Mouse (Mus musculus) retina, postnatal 7 days (tissue): Measurements from ENCODE around the gene Tprg.

Source experiments
- DNase-seq: peaks from one replicate; pipeline ENCODE4 v3.0.0-alpha.2; 2012; ENCODE audit warnings: low read depth, low spot score

The Tprg gene

DNA sequence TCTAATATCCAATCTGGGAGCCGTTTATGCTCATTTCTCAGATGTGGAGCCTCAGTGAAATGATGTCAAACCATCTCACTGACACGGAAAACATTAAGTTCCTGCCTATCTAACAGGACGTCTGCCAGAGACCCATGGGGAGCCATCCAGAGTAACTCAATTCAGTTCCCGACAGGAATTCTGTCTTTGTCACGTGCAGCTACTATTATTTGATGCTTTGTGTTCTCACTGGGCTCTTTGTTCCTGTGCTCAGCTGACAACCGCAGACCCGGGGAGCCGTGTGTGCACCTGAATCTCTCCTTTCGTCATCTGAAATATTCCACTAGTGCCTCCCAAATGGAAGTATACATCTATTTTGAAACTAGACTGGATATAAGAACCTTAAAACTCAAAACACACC lies 138.3 kb downstream of the Tprg start:
- DNase-seq: no peak

DNA sequence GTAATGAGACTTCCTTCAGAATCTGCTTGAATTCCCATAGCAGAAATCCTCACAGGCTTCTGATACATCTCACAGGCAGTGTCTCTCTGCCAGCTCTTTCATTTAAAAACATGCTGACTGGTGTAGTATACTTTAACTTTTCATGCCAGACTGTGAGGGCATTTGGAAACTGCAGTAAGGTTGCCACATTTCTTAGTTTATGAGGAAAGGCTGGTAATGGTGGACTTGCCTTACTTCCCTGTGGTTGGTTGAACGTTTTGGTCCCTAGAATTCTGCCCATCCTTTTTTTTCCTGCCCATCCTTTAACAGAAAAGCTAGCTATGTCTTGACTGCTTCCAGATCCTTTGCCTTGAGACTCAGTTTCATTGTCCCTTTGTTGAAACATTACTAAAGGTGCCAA lies 138.8 kb downstream of the Tprg start:
- no peak for DNase-seq

DNA sequence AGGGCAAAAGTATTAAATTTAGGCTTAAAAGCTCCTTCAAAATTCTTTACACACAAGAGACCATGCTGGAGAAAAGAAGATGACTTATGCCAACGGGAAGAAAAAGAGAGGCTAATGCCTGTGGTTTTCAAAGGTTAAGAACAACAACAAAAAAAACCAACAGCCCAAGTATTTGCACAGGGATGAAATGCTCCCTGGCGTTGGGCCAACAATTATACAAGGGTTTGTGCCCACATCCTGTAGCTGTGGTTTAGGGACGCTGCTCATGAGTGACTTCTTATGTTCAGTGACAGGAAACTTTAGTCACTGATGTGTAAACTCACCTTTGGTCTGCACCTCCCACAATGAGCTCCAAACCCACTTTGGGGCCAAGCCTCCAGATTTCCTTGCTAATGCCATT lies 139.6 kb downstream of the Tprg start:
- no peak for DNase-seq

DNA sequence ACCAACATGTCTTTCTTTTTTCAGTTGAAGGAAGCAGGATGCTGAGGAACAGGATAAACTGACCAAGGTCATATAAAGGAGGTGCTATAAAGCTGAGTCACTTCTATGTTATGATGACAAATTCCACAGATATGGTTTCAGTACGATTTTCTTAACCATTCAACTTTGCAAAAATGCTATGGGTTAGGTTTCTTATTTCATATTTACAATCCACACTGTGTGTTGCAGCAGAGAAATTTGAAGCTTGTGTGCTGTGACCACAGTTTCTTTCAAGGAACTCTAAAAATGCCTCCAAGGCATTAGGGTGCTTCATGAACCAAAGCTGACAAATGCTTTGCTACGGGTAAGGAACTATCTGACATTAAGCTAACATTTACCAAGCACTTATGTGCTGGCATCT lies 153.4 kb downstream of the Tprg start:
- no peak for DNase-seq

DNA sequence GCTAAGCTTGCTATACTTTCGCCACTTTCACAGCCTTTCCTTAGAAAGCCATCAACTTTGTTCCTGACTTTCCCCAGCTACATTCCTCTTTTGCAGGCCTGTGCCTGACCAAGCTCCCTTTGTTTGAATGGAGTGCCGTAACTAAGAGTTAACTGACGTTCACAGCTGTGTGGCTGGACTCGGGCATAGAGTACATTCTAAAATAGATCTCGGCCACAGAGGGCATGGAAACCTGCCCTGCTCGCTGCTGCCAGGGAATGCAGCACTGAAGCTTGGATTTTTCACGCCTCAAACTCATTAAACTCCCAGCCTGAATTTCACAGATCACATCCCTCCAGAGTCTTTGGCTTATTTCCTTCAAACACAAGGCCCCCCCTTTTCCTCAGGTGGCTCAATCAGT lies 159.0 kb downstream of the Tprg start:
- DNase-seq: no peak

DNA sequence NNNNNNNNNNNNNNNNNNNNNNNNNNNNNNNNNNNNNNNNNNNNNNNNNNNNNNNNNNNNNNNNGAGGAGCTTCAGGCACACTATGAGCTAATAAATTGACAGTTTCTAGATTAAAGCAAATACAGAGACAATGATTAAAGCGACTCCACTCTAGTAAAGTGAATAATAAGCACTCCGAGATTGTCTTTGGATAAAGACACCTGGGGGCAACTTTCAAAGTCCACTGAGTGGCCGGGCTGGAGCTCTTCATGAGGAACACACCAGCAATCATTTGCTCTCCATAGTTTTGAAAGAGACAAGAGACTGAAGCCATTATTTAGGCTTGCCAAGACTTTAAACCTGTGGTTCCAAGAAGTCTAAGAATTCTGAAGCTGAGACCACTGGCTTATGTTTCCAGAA lies 164.9 kb downstream of the Tprg start:
- no peak for DNase-seq

DNA sequence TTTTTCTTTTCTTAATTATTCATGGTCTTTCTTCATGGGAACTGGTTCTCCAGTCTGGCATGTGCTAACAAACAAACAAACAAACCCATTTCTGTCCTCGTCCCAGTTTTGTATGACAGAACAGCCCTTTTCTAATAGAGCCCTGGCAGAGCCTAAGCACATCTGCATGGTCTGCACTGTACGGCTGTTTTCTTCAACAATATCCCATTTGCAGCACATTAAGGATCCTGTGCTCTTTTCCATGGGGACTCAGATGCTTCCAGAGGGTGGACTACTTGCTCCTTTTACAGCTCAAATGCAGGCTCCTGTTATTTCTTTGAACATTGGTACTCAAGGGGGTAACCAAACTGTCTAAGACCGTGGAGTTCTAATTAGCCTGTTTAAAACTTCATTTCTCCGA lies 178.1 kb downstream of the Tprg start:
- DNase-seq: no peak

DNA sequence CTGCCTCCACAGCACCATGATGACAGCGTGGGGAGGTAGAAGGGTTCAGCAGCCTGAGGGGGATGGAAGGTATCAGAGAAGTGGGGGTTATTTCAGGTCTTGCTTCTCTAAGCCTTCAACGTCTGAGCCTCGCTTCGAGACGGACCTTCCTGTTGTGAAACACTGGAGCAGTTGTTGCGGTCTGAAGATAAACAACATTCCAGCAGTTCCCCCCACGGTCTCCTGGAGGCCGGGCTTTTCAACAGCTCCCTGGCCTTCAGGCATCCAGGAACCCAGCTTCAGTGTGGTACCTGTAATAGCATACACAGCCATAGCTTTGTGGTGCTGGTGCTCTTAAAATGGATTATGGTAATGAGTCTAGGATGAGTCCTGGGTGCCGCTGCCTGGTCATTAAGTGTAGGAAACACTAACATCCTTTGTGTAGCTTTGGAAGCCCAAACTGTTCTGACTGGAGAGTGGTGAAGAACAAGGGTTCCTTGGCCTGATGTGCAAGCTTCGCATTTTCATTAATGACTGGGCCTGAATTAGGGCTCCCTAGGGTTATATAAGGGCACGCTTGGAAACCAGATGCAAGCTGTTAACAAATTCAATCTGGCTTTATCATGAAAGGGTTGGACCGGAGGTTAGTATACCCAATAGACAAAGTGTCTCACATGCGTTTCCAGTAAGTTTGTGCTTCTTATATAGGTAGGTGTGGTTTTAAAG lies 179.0 kb downstream of the Tprg start:
- DNase-seq: no peak

DNA sequence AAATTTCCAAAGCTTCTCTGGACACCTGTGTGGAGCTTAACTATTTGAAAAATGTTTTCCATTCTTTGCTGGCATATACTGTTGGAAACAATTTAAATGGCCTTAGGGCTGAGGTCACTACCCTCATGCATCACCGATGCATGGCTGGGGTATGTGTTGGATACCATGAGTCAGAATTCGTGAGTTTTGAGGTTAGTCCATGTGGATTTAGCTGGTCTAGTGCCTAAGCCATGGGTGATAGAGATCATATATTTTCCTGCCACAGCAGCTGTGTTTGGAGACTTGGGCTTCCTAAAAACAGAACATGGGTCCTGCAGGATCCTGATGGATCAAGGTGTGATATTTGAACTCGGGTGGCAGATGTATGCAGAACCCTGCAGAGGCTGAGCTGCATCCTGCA lies 181.4 kb downstream of the Tprg start:
- no peak for DNase-seq

DNA sequence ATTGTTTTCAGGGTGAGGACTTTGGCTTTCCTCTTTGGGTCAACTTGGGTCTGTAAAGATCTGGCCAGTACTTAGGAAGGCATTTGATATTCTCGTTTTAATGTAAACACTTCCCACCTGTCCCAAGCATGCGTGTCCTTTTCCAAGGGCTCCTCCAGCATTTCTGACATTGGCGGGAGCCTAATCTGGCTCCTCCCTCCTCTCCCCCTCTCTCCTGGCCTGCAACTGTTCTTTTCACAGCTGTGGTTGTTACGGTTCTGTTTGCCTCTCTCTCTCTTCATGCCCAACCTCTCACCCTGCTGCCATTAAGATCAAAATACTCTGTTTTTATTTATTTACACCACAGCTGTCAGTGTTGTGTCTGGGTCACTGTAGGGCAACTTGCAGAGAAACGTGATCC lies 182.0 kb downstream of the Tprg start:
- DNase-seq: no peak
